Mouse (Mus musculus) limb, embryonic 14.5 days (tissue): ENCODE data around the gene Thoc7. TPM values are rescaled to one million over a fixed set of nuclear protein-coding genes. Genes with fewer than 3 reads are reported as not detected.

Experiments used
- ATAC-seq: fragments of 200-750 bp; cut with Nextera tagmentation; 2 replicates; pipeline ENCODE4 v1.8.0; 2017; ENCODE audit warnings: low read depth, moderate number of reproducible peaks, moderate TSS enrichment; ENCODE audit not compliant: low FRiP score
- DNase-seq: peaks from one replicate; pipeline ENCODE4 v3.0.0-alpha.2; 2015; ENCODE audit warnings: low spot score
- H3K27ac ChIP-seq: fragments of 300-500 bp; sonication (generic); replicated peaks from 2 replicates; pipeline ENCODE4 v1.5.1; 2014; ENCODE audit warnings: low read depth, mild to moderate bottlenecking, low read length, moderate library complexity, mixed read lengths
- H3K27me3 ChIP-seq: fragments of 300-500 bp; sonication (generic); 2 replicates; pipeline ENCODE4 v1.6.1; 2014; ENCODE audit warnings: low read length, mixed read lengths; ENCODE audit not compliant: control insufficient read depth, insufficient read depth
- H3K36me3 ChIP-seq: fragments of 300-500 bp; sonication (generic); 2 replicates; pipeline ENCODE4 v1.6.1; 2014; ENCODE audit warnings: mild to moderate bottlenecking, low read length, moderate library complexity, mixed read lengths; ENCODE audit not compliant: control insufficient read depth, insufficient read depth
- H3K4me1 ChIP-seq: fragments of 300-500 bp; sonication (generic); 2 replicates; pipeline ENCODE4 v1.6.1; 2014; ENCODE audit warnings: antibody characterized with exemption, low read length, mixed read lengths; ENCODE audit not compliant: control insufficient read depth, insufficient read depth
- H3K4me2 ChIP-seq: fragments of 300-500 bp; sonication (generic); replicated peaks from 2 replicates; pipeline ENCODE4 v1.6.1; 2014; ENCODE audit warnings: low read depth, mild to moderate bottlenecking, low read length, moderate library complexity; ENCODE audit not compliant: severe bottlenecking
- H3K4me3 ChIP-seq: fragments of 300-500 bp; sonication (generic); replicated peaks from 2 replicates; pipeline ENCODE4 v1.5.1; 2014; ENCODE audit warnings: low read length
- H3K9ac ChIP-seq: fragments of 300-500 bp; sonication (generic); 2 replicates; pipeline ENCODE4 v1.6.1; 2014; ENCODE audit warnings: mild to moderate bottlenecking, low read depth, low read length, moderate library complexity; ENCODE audit not compliant: severe bottlenecking
- H3K9me3 ChIP-seq: fragments of 300-500 bp; sonication (generic); 2 replicates; pipeline ENCODE4 v1.6.1; 2016; ENCODE audit warnings: low read length; ENCODE audit not compliant: control insufficient read depth
- POLR2A ChIP-seq: fragments of 200-500 bp; IDR thresholded peaks from 2 replicates; pipeline ENCODE4 v1.8.0; 2012; ENCODE audit warnings: inconsistent platforms, mild to moderate bottlenecking, moderate library complexity, borderline replicate concordance; ENCODE audit not compliant: insufficient read depth, insufficient read length; ENCODE audit errors: extremely low read depth
- WGBS: fragments of 180-500 bp; shearing (Covaris S2); extraction: QIAGEN DNeasy Blood & Tissue Kit; methylation state at CpG from one replicate; pipeline ENCODE4 v1.1.7; 2014; 5-methylcytosine and 5-hydroxymethylcytosine counted together
- polyA plus RNA-seq, 2 experiments: library from polyadenylated mRNA; depleted of rRNA in 1 of 2; stranded (reverse) in 1 of 2; unstranded in 1 of 2; fragments of >200 nt; fragmentation: Nextera tagmentation in 1 of 2; extraction: Ambion mirVana in 1 of 2; gene quantifications; 2 replicates each; pipeline versions ENCODE4 v1.2.1 to v1.2.3; 2012 to 2014

Thoc7 gene
- 89.4 and 116 TPM in 2 replicates for polyA plus RNA-seq (2012; rRNA removed)
- 194 and 195 TPM in 2 replicates for polyA plus RNA-seq (2014; fragmentation: Nextera tagmentation; extraction: Ambion mirVana)

DNA sequence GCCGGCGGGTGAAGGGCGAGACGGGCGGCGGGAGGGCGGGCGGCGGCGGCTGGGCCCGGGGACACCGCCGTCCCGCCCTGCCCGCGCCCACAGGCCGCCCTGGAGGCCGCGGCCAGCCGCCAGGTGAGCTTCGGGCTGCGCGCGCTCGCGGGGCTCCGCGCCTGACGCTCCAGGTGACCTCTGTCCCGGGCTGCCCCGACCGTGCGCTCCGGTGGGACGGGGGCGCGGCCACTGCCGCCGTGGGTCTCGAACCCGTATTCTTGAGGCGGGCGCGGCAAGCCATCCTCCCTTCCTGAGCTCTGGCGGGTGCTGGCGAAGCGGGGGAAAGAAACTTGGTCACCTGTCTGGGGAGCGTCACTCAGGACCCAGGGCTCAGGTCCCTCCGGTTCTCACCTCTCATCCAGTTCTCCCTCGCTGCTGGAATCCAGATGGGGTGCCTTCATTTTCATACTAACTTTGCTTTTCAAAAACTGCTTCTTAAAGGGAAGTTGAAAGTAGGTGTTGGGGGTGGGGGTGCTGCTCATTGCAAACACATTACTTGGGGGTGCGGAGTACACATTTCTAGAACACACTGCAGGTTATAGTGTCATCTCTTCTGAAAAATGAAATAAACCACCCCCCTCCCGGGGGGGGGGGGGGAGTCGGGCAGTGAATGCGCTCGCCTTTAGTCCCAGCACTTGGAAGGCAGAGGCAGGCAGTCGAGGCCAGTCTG, at the start of gene Thoc7, which contains the start of gene Atxn7:
Thoc7 (minus strand) TSS at position 452 of the 712 bp plus-strand sequence.
Atxn7 (plus strand) TSS at position 40 of the 712 bp plus-strand sequence.
- Histone ChIP-seq H3K27me3 (no peaks in the 10 kb centered on the region), H3K4me1 (peaks cover 14% of the 10 kb centered on the region), H3K9me3 (no peaks in the 10 kb centered on the region), H3K36me3 (peaks cover 3% of the 10 kb centered on the region; the same call in 1 of the 2 replicates), H3K4me3 (peak within 1 kb of the TSS; percentile 94), H3K9ac (peak within 1 kb of the TSS; percentile 99), H3K27ac (peak within 1 kb of the TSS; percentile 87), H3K4me2 (peak within 1 kb of the TSS; percentile 62)
- 6% methylated on average over 33 of the region's 56 CpGs for WGBS
- no peak for TF ChIP-seq POLR2A
- DNase-seq: peak; percentile 6
- ATAC-seq: peak; percentile 61

DNA sequence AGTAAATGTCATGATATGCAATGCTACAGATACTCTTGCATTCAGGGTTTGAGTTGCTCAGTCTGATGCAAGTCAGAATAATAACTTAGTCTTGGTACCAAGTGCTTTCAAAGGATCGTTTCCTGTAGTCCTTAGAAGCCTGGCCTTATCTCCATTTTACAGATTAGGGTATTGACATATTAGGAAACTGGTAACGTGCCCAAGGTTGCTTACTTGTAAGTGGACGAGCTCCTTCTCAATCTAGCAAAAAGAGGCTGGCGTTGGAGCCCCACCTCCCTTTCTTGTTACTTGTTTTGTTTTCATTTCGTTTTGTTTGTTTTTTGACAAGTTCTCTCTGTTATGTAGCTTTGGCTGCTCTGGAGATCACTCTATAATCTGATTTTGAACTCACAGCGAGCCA, 48.1 kb upstream of the Thoc7 start:
- DNase-seq (no peak), ATAC-seq (no peak)
- H3K4me3 ChIP-seq: no peak overlapping the region
- H3K4me2 ChIP-seq: no peak overlapping the region
- H3K27me3 ChIP-seq: no peaks in the 10 kb centered on the region
- H3K9ac ChIP-seq: no peak overlapping the region
- WGBS: 78% methylated on average over 6 of the region's 6 CpGs
- H3K9me3 ChIP-seq: no peaks in the 10 kb centered on the region
- peaks cover 5% of the 10 kb centered on the region; the same call in 1 of the 2 replicates for H3K4me1 ChIP-seq
- no peak for TF ChIP-seq POLR2A
- H3K36me3 ChIP-seq: no peaks in the 10 kb centered on the region
- no peak overlapping the region for H3K27ac ChIP-seq

DNA sequence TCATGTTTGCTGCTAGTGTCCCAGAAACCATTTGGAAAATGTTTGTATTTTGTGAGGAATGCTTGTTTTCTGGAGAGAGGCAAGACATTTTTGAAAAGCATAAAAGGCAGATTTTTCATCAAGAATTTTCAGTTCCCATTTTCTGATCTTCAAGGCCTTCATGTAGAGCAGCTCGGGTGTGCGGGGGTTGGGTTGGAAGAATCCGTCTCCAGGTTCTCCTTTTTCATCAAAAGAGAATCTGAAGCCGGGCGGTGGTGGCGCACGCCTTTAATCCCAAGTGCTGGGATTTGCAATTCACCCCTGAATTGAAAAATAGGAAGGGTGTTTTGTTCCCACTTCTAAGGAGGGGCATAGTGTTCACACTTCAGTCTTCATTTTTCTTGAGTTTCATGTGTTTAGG, 41.1 kb upstream of the Thoc7 start:
- no peak for TF ChIP-seq POLR2A

DNA sequence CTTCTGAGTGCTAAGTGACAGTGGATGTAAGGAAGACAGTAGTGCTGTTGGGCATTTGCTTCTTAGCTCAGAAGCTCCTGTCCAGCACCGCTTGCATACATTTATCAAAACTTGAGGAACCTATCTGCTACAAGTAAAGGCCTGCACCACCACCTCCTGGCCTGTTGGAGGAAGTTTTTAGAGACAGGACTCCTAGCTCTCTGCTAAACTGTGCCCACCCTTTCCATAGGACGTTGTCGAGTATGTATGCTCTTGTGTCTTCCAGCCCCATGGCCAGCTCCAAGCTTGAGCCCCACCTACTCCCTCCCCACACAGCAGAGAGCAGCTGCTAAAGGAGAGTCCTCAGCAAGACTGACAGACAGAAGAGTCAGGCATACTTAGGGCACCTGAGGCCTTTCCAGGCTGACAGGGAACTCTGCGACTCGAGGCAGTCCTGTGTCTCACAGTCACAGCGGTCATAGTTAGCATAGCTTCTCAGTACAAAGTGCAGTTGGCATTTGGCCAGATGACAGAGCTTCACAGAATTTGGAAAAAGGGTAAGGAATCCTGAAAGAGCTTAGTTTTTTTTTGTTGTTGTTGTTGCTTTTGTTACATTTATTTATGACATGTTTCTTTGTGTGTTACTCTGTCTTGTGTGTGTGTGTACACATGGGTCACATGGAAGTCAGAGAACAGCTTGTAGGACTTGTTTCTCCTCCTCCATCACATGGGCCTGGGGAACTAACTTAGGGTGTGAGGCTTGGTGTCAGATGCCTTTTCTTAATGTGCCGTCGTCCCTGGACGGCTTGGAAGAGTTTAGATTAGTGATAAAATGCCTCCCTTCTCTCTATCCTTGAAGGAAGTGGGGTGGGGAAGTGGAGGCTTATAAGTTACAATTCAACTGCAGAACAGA, 33.8 kb upstream of the Thoc7 start:
- no peak for TF ChIP-seq POLR2A
- DNase-seq: no peak
- H3K27me3 ChIP-seq: no peaks in the 10 kb centered on the region
- H3K36me3 ChIP-seq: no peaks in the 10 kb centered on the region
- H3K27ac ChIP-seq: no peak overlapping the region
- H3K4me1 ChIP-seq: no peaks in the 10 kb centered on the region
- H3K9ac ChIP-seq: no peak overlapping the region
- H3K4me2 ChIP-seq: no peak overlapping the region
- no peak overlapping the region for H3K4me3 ChIP-seq
- H3K9me3 ChIP-seq: no peaks in the 10 kb centered on the region
- WGBS: 74% methylated on average over 9 of the region's 9 CpGs
- ATAC-seq: no peak

More for the DNA sequence above, 41.1 kb upstream of the Thoc7 start:
- DNase-seq (no peak), ATAC-seq (no peak)
- Histone ChIP-seq H3K4me2 (no peak overlapping the region), H3K4me1 (no peaks in the 10 kb centered on the region), H3K27me3 (no peaks in the 10 kb centered on the region), H3K36me3 (no peaks in the 10 kb centered on the region), H3K4me3 (no peak overlapping the region), H3K27ac (no peak overlapping the region), H3K9ac (no peak overlapping the region), H3K9me3 (no peaks in the 10 kb centered on the region)
- WGBS: 95% methylated on average over 7 of the region's 7 CpGs

DNA sequence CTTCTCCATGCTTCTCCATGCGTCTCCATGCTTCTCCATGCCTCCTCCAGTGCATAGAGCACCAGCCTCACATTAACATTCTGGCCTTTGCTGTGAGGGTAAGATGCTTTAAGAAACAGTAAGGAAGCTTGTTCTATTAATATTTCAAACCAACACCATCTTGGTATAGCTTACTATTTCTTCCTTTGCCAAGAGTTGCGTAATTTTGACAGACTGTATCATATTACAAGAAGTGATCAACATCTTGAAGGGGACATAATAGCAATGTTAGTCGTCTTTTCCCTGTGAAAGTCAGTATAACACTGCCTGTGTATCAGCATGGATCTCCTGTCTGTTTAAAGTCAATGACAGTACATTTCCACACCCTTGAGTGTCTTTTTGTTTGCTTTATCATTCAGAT, 29.1 kb upstream of the Thoc7 start:
- Histone ChIP-seq H3K4me2 (no peak overlapping the region), H3K4me3 (no peak overlapping the region), H3K27ac (no peak overlapping the region), H3K9ac (no peak overlapping the region), H3K4me1 (no peaks in the 10 kb centered on the region), H3K36me3 (no peaks in the 10 kb centered on the region), H3K9me3 (no peaks in the 10 kb centered on the region), H3K27me3 (no peaks in the 10 kb centered on the region)
- DNase-seq: no peak
- ATAC-seq: no peak
- TF ChIP-seq POLR2A: no peak
- 78% methylated on average over 3 of the region's 3 CpGs for WGBS
